Mouse (Mus musculus): ENCODE measurements around the gene Prmt3. TPM values are rescaled to one million over a fixed set of nuclear protein-coding genes. Genes with fewer than 3 reads are reported as not detected.
A peak's percentile ranks its signal among the peaks of the same experiment; 100 is the strongest.

Gene Prmt3
- total RNA-seq, 2 experiments from 2014 or later: 51.5 to 73.0 TPM

- ATAC-seq (replicated peaks; ENCODE audit: poor library complexity): no peak
These were observed 69.8 kb downstream of the Prmt3 start for GRCm38 (mm10) chr7:49847939-49848338.

- ATAC-seq (replicated peaks; ENCODE audit: poor library complexity): peak; percentile 69
These were observed 75.4 kb downstream of the Prmt3 start for GRCm38 (mm10) chr7:49853342-49854181.

- ATAC-seq (replicated peaks; ENCODE audit: poor library complexity): no peak
These were observed 79.2 kb downstream of the Prmt3 start for GRCm38 (mm10) chr7:49857347-49857746.

GRCm38 (mm10) chr7:49858257-49858656 is 80.1 kb downstream of the Prmt3 start:
- no peak for ATAC-seq (replicated peaks; ENCODE audit: poor library complexity)

- ATAC-seq (replicated peaks; ENCODE audit: poor library complexity): no peak
These were observed 81.7 kb downstream of the Prmt3 start for GRCm38 (mm10) chr7:49859820-49860219.

GRCm38 (mm10) chr7:49861196-49861595 is 83.0 kb downstream of the Prmt3 start:
- ATAC-seq (replicated peaks; ENCODE audit: poor library complexity): no peak

GRCm38 (mm10) chr7:49863753-49864152 is 85.6 kb downstream of the Prmt3 start:
- ATAC-seq (replicated peaks; ENCODE audit: poor library complexity): peak; percentile 31; the same call in 1 of the 2 replicates

- no peak for ATAC-seq (replicated peaks; ENCODE audit: poor library complexity)
These were observed 91.5 kb downstream of the Prmt3 start for GRCm38 (mm10) chr7:49869656-49870055.

- ATAC-seq (replicated peaks; ENCODE audit: poor library complexity): no peak
These were observed 92.1 kb downstream of the Prmt3 start for GRCm38 (mm10) chr7:49870276-49870675.

- ATAC-seq (replicated peaks; ENCODE audit: poor library complexity): no peak
These were observed 99.2 kb downstream of the Prmt3 start for GRCm38 (mm10) chr7:49877307-49877706.

GRCm38 (mm10) chr7:49879051-49879450 is 100.9 kb downstream of the Prmt3 start:
- ATAC-seq (replicated peaks; ENCODE audit: poor library complexity): no peak

GRCm38 (mm10) chr7:49879998-49880707 is 102.0 kb downstream of the Prmt3 start:
- no peak for ATAC-seq (replicated peaks; ENCODE audit: poor library complexity)

- peak; percentile 34; the same call in 1 of the 2 replicates for ATAC-seq (replicated peaks; ENCODE audit: poor library complexity)
These were observed 104.1 kb downstream of the Prmt3 start for GRCm38 (mm10) chr7:49882288-49882687.

GRCm38 (mm10) chr7:49882694-49883389 is 104.7 kb downstream of the Prmt3 start:
- ATAC-seq (replicated peaks; ENCODE audit: poor library complexity): peak; percentile 44

- no peak for ATAC-seq (replicated peaks; ENCODE audit: poor library complexity)
These were observed 109.7 kb downstream of the Prmt3 start for GRCm38 (mm10) chr7:49887776-49888390.

GRCm38 (mm10) chr7:49894786-49895185 is 116.6 kb downstream of the Prmt3 start:
- ATAC-seq (replicated peaks; ENCODE audit: poor library complexity): no peak

- no peak for ATAC-seq (replicated peaks; ENCODE audit: poor library complexity)
These were observed 117.2 kb downstream of the Prmt3 start for GRCm38 (mm10) chr7:49895296-49895695.

GRCm38 (mm10) chr7:49902003-49902552 is 123.9 kb downstream of the Prmt3 start:
- ATAC-seq (replicated peaks; ENCODE audit: poor library complexity): no peak

GRCm38 (mm10) chr7:49907191-49908171 is 129.3 kb downstream of the Prmt3 start:
- no peak for ATAC-seq (replicated peaks; ENCODE audit: poor library complexity)
